Mouse (Mus musculus): ENCODE data around the gene Snrnp48.

DNA sequence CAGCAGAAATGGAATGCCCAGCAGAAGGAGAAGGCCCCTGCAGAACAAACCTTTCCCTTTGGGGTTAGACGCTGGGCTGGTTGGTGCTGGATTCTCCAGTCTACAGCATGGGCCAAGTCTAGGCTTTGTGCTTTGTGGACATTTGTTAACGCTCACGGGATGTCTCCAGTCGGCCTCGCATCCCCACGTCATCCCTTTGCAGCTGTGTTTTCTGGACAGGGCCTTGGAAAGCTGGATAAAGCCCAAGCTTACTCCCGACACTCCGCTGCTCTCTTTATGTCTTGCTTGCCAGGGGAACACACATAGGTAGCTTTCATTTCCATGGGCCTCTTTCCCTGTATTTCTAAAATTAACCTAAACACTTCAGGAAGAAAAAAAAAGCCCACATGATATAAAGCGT lies 49.0 kb downstream of the Snrnp48 start:
- no peak for TF ChIP-seq CTCF (IDR thresholded peaks at IDR 0.05; ENCODE audit: low read depth, low read length)
- no peak for TF ChIP-seq POLR2A (IDR thresholded peaks at IDR 0.05; ENCODE audit: extremely low read depth, insufficient read depth, low read length)
